Mouse (Mus musculus) yolk sac, embryonic 10.5 days (tissue): ENCODE data around the gene Mmel1.

ENCODE experiments used
- DNase-seq: peaks from one replicate; pipeline ENCODE4 v3.0.0-alpha.2; 2017; ENCODE audit warnings: low spot score

Gene Mmel1

DNA sequence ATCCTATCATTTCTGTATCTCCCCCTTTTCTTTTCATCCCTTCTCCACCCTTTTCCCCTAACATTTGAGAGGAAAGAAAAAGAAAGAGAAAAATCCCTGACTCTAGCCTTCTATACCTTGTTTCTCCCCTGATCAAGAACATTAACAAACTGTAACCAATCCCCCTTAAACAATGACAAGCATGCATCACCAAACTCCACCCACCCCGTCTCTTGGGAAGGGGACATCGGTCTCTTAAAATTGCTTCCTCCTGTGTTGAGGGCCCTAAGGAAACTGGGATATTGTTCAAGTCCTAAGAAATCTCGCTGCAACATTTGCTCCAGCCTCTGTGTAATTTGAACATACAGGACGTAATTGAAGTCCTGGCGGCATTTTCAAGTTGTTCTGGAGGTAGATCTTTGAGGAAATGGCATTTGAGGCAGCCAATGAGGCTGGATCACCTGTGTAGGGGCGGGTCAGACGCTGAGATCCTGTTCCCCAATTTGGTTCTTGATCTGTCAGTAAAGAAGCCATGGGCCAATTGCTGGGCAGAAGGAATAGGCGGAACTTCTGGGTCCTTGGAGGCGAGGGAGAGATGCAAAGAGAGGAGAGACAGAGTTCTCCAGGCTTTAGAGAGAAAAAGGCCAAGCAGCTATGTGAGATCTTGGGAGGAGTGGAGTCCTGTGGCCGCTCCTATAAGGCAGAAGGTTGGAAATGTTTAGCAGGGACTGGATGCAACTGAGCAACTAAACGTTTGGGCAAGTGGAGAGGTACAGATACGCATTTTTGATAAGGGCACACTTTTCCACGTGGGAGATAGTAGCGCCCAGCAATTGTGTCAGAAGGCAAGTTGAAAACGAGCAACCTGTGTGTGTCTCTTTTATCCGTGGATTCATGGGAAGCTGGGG lies 35.0 kb downstream of the Mmel1 start:
- peak; percentile 83 for DNase-seq

DNA sequence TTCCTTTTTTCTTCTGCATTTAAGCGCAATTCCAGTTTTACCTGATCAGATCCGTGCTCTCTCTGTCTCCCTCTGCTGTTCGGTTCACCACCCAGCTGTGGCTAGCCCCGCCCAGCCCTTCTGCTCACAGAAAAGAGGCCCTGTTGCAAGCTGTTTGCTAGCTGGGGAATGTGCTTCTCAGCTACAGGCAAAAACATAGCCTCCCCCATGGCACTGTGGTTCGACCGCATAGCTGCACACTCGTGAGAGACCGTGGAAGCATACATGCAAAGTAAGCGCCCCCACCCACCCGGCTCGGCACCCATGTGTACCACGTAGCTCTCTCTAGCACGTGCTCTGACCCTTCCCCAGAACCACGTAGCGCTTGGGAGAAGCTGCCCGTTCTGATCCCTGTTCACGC lies 38.4 kb downstream of the Mmel1 start:
- DNase-seq = peak; percentile 74

DNA sequence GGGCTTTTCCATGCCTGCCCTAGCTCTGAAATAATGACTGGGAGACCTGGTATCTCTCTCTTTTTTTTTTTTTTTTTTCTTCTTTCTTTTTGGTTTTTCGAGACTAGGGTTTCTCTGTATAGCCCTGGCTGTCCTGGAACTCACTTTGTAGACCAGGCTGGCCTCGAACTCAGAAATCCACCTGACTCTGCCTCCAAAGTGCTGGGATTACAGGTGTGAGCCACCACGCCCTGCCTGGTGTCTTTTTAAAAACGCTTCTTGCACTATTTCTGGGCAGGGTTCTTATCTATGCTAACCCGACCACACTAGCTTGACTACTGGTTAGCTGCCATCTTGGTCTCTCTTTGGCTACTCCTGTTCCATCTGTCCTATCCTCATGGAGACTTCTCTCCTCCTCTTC lies 39.1 kb downstream of the Mmel1 start:
- DNase-seq = no peak

DNA sequence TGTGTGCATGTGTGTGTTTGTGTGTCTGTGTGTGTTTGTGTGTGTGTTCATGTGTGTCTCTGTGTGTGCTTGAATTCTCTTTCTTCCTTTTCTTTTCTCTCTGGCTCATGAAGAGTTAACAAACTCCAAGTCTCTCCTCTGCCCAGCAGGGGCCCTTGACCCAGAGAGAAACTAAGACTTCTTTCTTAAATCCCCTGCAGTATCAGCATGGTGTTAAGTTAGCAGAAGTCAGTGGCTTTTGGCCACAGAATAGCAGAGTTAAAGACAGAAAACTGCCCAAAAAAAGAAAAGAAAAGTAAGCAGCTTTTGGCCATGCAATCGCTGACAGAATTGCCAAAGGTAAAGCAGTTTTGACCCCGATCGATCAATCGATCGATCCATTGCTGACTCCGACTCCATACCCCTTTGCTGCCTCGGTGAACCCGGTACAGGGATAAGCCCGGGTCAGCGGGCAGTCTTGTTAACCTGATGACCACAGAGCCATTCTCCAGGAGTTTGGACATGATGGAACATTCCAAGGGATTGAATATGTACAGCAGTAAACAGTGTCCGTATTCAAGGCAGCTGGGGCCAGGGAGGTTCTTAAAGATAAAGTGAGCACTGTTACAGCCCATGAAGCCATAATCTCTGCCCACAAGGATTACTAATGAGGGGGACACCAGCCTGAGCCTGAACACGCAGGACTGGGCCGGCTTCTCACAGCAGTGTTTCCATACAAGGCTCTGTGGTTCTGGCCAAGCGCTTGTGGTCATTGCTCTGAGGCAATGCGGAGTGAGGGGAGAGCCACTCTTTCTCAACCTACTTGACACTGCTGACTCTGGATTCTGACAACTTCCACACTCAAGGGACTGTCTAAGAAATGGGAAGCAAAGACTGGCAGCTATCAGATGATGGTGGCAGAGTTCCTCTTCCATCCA lies 41.5 kb downstream of the Mmel1 start:
- no peak for DNase-seq

DNA sequence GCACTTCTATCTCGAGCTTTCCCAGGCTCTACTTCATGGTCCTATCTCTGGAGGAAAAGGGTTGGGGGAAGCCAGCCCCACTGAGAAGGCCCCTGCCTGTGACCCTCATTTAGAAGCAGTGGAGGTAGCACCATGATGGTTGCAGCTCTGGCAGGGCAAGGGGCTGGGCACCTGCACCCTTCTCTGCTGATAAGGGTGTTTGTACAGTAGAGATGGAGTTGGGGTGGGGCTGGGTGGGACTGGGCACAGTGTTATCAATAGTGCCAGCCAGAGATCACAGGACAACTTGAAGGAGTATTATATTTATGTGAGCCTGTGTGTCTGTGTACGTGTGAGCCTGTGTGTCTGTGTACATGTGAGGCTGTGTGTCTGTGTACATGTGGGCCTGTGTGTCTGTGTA lies 42.3 kb downstream of the Mmel1 start:
- DNase-seq = no peak

DNA sequence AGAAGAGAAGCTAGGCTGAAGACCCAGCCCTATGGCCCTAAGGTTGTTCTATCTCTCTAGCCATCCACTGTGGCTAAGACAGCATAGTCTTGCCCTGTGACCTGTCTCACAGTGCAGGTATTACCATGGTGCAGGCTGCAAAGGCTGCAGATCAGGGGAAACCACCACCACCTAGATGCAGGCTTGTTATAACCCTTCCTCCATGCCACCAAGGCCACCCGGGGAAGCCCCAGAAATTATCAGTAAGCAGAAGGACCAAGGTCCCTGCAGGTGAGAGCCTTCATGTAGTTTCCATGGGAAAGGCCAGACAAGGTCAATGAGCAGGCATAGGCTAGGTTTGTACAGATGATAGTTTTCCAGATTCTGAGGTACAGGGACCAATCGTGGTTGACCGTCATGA lies 44.5 kb downstream of the Mmel1 start:
- DNase-seq = no peak

DNA sequence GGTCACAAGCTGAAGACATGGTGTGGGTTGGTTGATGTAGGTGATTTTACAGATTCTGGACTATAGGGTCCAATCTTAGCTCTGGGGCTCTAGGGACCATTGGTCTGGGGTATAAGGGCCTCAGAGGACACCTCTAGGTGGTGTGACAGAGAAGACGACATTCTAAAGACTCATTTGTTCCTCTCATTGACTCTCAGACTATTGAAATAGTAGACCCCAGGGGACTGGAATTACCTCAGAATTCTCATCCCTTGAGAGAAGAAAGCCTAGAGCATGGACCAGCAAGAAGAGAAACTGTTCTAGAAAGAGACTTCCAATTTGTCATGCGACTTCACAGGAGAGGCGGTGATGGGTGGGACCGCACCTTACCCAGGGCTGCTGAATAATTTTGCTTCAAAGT lies 44.9 kb downstream of the Mmel1 start:
- no peak for DNase-seq

DNA sequence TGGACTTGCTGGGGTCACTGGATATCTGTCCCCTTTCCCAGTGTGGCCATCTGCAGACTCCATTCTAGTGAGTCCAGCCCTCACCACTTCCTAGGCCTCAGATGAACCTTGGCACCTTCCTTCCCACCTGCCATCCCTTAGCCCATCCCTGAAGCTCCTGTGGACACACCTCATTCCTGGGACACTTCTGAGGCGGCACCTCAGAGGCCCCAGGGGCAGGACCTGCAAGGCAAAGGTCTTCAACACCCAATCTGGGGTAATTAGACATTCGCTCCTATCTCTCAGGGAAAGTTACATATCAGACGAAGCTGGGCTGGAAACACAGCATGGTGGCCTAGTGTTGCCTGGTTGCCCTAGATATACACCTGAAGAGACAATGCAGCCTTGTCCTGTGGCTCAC lies 45.3 kb downstream of the Mmel1 start:
- DNase-seq = no peak

DNA sequence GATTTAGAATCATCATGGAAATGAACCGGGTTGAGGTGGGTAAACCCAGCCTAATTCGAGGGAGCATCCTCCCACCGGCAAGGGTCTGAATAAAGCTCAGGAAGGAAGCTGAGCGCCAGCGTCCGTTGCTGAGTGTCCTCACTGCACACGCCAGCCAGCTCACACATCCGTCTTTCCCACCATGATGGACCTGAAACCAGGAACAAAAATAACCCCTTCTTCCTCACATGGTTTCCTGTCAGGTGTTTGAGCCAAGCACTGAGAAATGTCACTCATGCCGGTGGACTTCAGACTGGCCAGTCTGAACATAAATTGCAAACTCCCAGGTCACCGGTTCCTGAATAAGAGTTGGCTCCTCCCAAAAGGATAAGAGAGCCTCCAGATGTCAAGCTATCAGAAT lies 45.9 kb downstream of the Mmel1 start:
- DNase-seq = no peak

DNA sequence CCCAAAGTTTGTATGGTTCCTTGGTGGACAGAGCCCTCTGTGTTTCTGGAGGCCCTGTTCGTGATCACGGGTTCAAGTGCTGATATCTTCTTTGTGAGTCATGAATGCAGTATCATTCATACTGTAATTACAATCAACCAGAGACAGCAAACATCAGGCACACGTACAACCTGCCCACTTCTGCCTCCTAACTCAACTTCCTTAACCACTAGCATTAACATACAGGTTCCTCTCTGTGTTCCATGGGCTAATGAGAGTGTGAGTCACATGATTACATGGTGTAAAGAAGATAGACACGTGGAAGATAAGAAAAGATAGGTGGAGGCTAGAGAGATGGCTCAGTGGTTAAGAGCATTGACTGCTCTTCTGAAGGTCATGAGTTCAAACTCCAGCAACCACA lies 47.3 kb downstream of the Mmel1 start:
- DNase-seq = no peak

DNA sequence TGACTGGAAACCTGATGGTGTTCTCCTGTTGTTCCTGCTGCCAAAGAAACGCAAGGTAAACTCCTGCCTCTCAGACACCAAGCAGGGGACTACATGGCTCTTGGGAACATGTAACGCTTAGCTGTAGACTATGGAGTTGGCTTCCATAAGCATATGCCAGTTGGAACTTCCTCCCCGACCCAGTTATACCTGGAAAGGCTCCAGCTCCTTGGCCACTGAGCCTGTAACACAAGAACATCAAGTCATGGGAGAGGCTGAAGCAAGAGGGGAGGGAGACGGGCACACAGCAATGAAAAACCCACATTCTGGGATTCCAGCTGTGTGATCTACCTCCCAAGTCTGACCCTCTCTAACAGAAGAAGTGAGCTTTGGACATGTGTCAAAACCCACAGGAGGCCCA lies 52.9 kb downstream of the Mmel1 start:
- DNase-seq = no peak

DNA sequence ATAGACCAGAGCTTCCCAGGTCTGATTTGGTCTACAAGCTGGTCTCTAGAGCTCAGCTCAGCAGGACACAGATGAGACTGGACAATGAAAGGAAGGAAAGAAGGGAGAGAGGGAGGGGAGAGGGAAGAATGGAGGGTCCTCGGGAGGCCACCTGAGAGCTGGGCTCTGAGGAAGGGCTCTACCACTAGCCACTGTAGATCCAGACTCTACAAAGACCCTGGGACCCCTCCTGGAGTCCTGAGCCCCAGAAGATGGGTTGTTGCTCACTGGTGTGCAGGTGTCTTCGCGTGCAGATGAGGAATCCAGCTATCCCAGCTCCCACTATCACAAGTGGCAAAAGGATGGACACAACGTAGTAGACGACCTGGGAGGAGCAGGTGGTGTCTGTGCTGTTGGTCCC lies 53.5 kb downstream of the Mmel1 start:
- DNase-seq = no peak

DNA sequence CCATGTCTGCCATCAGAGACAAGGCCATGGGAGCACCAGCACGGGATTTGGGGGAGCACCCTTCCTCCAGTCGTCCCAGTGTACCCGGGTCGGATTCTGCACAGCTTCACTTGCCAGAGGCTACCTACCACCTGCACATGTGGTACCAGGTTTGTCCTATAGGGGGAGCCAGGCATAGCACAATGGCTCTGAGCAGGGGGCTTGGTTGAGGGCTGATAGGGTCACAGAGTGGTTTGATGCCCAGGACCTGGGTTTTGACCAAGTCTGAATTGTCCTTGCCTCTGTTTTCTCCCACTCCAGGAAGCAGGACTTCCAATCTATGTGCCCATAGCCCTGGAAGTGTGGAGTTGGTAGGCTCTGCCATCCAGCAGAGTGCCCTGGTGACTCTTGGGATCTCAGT lies 56.0 kb downstream of the Mmel1 start:
- no peak for DNase-seq

DNA sequence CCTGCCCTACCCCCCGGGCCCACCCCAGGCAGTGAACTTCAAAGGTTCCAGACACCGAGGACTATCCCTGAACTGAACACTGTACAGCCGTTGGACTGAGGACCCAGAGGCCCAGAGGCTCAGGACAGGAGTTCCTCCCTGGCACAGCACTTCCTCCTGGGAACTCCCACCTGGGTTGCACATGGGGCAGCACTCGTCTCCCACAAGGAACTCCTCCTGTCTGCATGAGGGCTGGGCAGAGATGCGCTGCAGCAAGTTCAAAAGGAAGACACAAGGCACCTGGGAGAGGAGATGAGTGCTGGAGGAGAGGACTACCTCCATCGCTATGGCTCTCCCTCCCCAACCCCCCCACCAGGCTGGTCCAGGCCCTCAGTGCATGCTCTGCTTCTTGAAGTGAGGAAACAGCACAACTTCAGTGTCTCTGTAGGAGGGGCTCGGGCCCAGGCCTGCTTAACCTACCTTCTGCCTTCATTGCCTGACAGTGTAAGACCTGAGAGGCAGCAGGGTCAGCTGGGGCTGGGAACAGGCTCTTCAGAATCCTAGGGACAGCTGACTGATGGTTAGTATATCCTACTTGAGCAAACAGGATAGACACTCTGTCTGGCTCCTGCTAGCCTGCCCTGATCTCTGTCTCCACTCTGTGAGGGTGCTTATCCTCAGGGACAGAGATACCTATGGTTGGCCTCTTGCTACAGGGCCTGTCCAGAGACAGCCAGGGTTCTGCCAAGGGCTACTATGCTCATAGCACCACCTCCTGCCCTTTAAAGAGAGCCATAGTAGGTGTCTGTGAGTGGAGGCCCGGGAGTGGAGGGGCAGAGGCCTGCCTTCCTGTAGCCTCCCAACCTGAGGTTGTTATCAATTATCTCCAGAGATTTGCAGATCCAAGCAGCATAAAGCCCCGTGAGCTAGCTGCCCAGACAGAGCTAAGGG lies 57.8 kb downstream of the Mmel1 start:
- DNase-seq = no peak

DNA sequence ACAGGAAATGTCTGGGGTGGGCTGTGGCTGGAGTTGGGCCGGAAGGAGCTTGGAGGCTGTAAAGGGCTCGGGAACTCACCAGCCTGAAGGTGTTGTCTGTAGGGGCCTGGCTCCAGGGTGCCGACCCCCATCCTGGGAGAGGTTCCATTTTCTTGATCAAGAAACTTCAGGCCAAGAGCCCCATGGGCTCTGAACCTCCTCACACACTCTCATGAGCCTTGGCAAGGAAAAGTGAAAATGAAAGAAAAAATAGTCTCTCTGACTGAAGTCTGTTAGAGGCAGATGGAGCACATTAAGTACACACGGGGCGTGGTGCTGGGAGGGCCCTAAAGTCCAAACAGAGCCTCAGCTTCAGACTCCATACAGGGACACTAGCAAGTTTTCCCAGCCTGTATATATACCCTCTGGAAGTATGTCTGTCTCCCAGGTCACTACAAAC lies 58.5 kb downstream of the Mmel1 start:
- no peak for DNase-seq

DNA sequence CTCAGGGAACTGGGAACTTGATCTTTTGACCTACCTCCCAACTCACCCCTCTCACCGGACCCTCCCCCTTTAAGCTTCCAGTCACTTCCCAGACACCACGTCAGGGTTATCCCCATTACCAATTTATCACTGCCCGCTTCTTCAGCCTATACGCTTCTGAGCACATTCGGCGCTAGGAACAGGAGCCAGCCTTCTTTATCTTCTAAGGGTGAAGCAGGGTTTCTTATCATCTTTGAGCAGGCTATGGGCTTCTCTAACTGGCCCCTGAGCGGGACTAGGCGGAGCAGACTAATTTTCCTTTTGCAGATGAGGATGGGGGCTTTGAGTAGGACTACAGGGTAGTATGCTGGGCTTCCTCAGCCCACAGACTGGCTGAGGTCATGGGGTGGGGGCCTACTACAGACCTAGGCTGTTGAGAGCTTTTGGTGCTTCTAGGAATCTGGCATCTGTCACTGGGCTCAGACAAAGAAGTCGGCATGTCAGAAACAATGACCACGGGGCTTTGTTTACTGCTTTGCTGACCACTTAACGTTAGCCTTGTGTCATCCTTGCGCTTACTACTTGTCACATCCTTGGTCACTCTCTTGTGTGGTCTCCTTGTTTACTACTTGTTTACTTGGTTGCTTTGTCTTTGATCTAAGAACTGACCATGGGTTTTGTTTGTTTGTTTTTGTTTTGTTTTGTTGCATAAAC lies 59.2 kb downstream of the Mmel1 start, which contains the start of gene Tnfrsf14:
Gene Tnfrsf14 (minus strand): TSS at position 169 of the 693 bp plus-strand sequence.
- DNase-seq = no peak

DNA sequence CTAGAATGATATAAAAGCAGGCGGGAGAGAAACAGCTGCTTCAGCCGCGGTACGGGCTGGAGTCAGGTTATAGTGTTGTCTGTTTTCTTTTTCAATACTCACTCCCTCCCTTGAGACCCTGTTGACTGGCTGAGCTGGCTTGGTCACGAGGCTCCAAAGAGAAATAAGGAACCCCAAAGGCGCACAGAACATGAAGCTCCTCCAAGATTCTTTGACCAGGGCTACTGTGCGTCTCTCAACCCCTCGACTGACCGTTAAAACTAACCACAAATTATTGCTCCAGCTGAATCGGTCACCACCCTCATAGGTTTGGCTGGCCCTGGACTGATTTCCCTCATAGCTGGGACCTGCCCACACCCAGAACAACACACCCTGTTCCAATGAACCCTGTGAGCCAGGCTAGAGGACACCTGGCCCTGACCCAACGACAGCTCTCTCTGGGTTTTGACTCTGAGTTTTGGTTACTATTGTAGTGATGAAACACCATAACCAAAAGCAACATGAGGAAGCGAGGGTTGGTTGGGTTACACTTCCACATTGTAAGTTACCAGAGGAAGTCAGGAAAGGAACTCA lies 59.8 kb downstream of the Mmel1 start:
- DNase-seq = no peak

DNA sequence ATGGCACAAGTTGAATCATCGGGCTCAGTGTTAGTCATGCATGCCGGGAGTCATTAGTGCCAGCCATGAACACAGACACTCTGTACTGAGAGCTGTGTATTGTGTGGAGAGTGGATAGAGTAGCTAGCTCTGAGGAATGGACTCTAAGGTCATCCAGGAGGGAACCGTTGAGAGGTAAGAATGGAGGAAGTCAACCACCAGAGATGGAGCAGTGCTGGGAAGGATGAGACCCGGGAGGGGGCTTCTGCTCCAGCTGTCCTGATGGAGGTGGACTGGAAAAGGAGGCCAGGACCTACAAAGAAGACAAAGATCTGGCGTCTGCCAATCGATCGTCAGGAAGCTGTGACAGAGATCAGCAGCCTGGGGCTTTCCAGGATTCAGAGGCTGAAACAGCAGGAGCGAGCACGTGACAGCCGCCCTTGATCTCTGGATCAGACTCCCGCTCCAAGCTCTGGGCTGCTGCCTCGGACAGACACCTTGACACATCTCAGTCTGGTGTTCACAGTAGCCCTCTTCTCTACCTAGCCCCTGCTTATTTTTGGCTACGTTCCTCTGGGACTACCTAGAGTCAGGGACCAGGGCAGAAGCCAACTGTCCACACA lies 64.0 kb downstream of the Mmel1 start:
- no peak for DNase-seq

DNA sequence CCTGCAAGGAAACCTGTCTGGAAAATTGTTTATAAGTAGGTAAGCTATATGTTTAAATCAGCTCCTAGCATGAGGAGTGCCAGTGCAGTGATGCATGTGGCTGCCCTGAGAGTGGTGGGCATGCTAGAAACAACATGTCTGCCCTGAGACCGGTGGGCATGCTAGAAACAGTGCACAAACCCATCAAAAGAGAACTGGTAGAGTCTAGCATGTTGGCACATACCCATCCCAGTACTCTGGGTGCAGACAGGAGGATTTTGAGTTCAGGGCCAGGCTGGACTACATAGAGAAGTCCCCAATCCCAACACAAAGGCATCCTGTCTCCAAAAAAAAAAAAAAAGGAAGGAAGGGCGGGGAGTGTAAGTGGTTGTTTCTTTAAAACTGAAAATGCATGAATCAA lies 65.4 kb downstream of the Mmel1 start:
- DNase-seq = no peak

DNA sequence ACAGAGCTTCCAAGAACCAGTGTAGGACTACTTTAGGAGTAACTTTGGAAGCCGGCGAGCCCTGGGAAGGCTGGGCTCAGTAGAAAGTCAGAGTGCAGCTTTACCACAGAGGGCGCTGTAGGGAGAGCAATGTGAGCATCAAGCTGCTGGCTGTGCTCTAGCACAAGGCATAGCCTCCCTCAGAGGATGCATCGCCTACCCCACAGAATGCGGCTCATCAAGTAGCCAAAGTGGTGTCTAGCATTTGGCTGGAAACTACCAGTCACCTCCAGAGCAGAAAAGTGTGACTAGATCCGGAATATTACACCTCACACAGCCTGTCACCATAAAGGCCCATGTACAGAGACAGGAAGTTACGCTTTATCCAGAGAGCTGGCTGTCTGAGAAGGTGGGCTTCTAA lies 66.4 kb downstream of the Mmel1 start:
- no peak for DNase-seq
